Mouse (Mus musculus) erythroblast, embryonic 14.5 days (primary cell): ENCODE data around the gene Msln.

Source experiments
- GATA1 ChIP-seq: IDR thresholded peaks from 2 replicates; pipeline ENCODE4 v1.6.1; 2012; ENCODE audit warnings: low read length, inconsistent platforms, mixed read lengths
- TAL1 ChIP-seq: IDR thresholded peaks from 3 replicates; pipeline ENCODE4 v1.6.1; 2012; ENCODE audit warnings: low read length, inconsistent platforms, mixed read lengths

DNA sequence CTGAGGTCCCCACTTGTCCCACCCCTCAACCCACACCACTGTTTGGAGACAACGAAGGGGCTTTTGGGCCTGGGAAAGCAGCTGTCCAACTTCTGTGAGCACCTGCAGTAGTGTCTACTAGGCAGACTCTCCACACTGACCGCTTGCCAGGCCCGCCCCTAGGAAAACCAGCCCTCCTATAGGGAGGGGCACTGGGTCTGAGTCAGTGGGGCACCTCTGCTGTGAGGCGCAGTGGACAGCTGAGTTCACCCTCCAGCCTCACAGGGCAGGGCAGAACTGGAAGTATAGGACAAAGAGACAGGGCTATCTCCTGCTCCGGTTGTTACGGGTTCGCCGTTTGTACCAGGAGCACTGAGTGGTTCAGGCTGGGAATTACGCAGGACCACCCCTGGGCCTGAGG is at the start of gene Msln:
- TF ChIP-seq TAL1 (no peak), GATA1 (no peak)
